Mouse (Mus musculus): ENCODE results near the gene Tbck. TPM values are rescaled to one million over a fixed set of nuclear protein-coding genes. Genes with fewer than 3 reads are reported as not detected.

The Tbck gene
- total RNA-seq, 2 experiments from 2014 or later: 29.4 to 30.8 TPM

DNA sequence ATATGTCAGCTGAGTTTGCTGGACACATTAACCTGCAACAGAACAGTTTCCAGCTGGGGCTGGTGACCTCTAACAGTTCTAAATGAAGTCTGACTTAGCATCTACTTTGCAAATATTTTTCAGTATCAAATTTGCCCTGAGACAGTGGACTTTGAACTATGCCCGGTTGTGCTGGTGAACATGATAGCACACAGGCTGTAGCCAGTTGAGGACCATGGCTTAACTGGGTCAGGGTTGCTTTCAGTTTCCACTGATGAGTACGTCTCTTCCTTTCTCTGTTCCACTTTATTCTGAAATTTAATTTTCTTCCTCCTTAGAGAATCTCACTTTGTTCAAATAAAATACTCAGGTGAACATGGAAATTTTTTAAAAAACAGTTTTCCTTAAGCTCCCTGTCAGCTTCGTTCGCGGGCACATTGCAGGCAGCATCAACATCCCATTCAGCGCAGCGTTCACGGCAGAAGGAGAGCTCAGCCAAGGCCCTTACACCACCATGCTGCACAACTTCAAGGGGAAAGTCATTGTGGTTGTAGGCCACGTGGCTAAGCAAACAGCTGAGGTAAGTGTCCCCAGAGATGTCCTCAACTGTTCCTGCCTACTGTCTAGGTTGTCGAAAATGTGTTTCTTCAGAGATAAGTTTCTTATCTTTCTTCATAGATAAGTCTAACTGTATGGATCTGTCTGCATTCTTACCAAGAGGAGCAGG is 131.0 kb downstream of the Tbck start:
- no peak for DNase-seq (ENCODE audit: low spot score in 2 of 2)
- intact Hi-C loops (cut with DNase I): no loop called here

DNA sequence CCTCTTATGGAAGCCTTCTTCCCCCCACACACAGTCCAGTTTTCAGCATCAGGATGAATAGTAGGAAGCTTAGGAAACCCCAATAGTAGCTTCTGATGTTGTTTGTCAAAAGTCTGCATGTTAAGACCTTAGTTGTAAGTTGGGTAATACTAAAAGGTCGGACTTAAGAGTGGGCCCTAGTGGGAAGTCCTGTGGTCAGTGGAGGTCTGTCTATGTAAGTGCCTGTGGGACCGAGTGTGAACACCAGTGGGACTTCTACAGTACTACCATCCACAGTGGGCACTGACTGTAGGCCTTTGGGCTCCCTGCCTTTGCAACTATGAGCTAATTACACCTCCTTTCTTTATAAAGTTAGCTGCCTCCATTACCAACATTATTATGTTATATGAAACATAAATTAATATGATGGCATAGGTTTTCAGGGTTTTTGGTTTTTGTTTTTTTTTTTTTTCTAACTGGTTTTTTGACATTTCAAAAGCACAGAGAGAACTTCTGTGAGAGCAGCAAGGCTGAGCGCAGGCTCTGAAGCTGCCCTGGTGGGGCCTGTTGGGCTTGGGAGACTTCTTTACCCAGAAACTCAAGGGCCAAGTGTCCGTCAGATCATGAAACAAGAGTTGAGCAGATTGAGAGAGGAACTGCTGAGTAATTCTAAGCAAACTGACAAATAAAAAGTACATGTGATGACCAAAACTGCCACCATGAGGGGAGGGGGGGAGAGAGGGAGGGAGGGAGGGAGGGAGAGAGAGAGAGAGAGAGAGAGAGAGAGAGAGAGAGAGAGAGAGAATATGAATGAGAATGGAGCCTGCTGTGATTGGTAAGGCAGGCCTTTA is 131.8 kb downstream of the Tbck start:
- intact Hi-C loops (cut with DNase I): no loop called here

DNA sequence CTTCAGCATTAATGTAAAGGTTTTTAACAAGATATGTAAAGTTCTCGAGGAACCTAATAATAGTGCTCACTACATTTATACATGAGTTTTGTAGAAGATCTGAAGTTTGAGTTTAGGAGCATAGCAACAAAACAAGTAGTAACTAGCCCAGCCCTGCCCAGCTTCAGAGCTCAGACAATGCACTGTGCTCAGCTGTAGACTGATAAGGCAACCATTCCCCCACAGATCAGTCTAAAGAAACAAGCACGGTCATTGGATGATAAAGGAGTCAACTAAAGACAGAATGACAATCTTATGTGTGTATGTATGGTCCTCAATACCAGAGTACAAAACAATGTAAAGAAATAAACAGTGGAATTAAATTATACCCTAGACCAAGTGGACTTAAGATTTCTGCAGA is 135.5 kb downstream of the Tbck start:
- DNase-seq (ENCODE audit: low spot score in 2 of 2): no peak
- intact Hi-C loops (cut with DNase I): no loop called here

More for the DNA sequence above, 131.8 kb downstream of the Tbck start:
- DNase-seq (ENCODE audit: low spot score in 2 of 2): no peak

DNA sequence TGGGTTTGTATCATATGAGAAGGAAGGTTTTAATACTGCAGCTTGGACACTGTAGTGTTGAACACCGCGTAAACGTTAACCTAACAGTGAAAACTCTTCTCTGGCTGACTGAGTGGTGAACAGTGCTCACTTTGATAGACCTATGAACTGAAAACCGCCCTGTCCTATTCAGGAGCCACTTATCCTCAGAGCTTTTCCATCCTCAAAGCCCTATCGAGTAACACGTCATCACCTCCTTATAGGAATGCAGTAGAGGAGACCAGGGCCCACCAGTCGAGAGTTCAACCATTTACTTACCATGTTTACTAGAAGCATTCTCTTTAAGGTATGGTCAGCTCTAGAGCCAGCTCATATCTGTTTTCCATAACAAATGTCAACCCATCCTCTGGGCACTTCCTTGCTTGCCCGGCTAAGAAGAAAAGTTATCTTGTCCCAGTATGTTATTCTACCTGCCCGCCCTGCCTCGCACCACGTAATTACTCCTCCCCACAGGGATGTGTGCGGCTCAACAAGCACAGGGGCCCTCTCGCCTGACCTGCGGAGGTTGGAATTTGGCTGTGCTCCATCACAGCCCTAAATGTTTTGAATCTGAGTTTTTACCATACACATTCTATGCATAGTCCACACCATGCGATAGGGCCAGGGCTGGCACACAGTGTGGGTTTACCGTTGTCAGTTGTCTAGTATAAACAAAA is 147.4 kb downstream of the Tbck start:
- no peak for DNase-seq (ENCODE audit: low spot score in 2 of 2)
- intact Hi-C loops (cut with DNase I): no loop called here

DNA sequence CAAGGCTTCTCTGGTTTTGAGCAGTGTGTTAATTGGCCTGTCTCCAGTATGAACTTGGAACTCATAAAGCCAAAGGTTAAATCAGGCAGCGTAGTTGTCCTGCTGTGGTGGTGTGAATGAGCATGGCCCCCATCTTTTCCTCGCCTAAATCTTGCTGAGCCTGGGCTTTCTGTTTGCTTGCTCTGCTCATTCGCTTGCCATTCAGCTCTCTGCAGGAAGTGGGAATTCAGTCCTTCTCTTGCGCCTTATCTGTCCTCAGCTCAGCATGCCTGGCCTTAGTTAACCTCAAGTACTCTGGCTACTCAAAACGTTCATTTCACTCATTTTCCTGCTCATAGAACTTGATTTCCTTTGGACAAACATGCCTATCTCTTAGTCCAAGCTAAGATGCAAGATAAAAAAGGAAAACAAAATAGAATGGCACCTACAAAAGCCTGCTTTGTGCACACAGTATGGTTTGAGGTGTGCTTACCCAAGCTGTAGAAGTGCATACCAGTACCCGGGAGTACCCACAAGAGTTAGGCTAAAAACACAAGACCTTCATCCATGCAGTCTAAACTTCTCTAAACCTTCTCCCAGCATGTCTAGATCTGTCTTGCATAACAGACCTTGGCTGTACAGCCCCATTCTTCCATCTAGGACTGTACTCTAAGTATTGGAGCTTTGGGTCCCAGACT is 151.3 kb downstream of the Tbck start:
- intact Hi-C loops (cut with DNase I): no loop called here

DNA sequence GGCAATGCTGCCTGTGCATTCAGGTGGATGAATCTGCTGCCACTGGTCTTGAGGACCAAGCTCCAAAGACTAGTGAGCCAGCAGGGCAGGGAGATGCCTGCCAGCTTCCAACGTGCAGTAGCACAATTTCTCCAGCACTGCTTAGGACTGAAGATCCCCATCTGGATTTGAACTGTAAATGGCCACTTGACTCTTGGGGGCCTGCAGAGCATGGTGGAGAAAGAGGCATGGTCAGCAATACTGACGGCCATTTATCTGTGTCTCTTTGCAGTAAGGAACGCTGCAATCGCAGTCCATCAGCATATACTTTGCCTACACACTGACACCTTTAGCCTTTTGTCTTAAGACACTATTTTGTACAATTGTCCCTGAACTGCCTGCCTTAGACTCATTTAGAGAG is 153.2 kb downstream of the Tbck start:
- no peak for DNase-seq (ENCODE audit: low spot score in 2 of 2)
- intact Hi-C loops (cut with DNase I): no loop called here

More for the DNA sequence above, 151.3 kb downstream of the Tbck start:
- no peak for DNase-seq (ENCODE audit: low spot score in 2 of 2)

DNA sequence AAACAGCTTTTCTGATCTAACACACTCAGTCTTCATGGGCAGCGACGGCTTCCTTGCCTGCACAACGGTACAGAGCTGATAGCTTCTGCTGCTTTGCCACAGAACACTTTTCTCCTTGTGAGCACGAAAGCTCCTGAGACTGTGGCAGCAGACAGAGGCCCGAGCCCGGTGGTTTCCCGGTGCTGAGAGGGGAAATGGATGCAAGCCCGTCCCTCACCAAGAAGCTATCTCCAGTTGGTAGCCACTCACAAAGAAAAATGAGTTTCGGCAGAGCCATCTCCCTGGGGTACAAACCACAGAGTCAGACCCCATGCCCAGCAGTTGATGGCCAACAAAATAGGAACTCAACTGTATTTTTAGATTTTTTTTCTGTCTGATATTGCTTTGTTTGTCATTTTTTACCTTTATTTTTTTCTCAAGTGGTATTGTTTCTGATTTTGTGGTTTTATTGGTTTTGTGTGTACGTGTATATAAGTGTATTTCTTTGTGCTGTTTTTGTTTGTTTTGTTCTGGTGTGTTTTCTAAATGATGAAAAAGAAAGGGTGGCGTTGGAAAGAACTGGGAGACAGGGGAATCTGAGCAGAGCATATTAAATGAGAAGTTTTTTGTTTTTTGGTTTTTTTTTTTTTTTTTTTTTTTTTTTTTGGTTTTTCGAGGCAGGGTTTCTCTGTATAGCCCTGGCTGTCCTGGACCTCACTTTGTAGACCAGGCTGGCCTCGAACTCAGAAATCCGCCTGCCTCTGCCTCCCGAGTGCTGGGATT is 154.9 kb downstream of the Tbck start:
- no peak for DNase-seq (ENCODE audit: low spot score in 2 of 2)
- intact Hi-C loops (cut with DNase I): no loop called here

DNA sequence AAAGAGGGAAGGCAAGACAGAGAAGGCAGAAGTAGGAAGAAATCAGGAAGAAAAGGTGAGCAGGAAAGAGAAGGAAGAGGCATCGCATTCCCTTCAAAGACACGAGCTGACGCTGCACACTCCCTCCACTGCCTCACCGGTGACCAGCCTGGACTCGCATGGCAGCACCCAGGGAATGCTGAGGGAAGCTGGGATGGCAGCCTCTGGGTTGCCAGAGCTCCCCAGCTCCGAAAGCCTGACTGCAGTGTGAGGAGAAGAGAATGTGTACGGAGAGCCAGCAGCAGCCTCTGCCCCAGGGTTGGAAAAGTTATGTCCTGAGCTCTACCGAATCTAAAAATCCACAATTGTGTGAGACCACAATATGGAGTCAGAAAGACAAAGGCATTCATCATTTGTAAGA is 155.6 kb downstream of the Tbck start:
- intact Hi-C loops (cut with DNase I): no loop called here
- DNase-seq (ENCODE audit: low spot score in 2 of 2): no peak

DNA sequence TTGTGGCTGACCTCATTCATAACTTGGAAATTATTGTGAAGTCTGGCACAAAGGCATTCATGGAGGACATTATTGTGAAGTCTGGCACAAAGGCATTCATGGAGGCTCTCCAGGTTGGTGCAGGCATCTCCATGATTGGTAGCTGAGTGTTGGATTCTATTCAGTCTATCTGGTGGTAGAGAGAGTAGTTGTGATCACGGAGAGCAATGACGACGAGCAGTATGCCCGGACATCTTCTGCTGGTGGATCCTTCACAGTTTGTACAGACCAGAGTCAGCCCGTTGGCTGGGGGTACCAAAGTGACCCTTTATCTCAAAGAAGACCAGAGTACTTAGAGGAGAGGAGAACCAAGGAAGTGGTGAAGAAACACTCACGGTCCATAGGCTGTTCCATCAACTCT is 158.7 kb downstream of the Tbck start:
- intact Hi-C loops (cut with DNase I): no loop called here
- DNase-seq (ENCODE audit: low spot score in 2 of 2): no peak

DNA sequence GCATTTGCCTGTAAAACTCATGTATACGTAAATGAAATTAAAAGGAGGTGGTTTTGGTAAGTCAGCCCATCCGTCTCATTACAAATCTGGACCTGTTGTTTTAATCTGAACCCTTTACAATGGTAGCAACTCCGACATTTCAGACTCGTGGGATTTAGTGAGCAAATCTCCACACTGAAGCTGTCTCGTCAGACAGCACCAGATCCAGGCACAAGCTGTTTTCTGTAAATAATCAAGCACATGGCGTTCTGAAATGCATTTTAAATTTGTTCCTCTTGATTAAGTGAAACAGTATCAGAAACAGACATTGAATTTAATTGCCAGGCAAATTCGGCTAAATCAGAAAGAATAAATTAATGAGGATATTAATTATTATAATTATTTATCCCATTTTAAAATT is 165.7 kb downstream of the Tbck start:
- intact Hi-C loops (cut with DNase I): no loop called here
- no peak for DNase-seq (ENCODE audit: low spot score in 2 of 2)

DNA sequence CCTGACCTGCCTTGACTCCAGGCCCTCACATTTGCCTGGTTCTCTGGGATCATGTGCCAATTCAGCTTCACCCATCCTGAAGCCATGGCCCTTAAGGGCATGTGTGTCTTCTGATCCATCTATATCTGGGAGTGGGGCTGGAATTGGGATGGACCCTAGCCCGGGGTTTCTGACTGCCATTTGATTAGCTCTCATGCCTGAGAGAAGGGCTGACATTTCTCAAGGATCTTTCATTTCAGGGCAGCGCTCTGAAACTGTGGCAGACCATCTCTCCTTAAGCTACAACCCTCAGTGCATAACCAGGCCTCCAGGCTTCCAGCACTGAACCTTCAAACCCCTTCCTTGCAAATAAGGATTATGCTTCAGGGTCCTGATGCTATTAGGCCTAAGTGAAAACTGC is 166.5 kb downstream of the Tbck start:
- no peak for DNase-seq (ENCODE audit: low spot score in 2 of 2)
- intact Hi-C loops (cut with DNase I): no loop called here

DNA sequence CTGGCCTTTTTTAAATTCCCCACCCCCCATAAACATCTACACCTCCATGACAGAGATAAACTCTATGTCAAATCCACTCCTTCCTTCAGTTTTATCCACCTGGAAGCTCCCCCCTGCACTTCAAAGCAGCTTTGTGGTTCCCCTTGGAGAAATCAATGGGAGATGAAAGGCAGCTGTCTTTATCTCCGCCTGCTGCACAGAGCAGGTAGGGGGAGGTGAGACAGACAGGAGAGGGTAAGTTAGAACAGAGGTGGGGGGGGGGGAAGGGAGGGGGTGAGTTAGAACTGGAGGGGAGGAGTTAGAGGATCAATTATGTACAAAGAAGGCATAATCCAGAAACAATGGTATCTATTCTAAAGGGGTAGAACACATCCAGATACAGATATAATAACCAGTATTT is 167.5 kb downstream of the Tbck start:
- intact Hi-C loops (cut with DNase I): no loop called here
- DNase-seq (ENCODE audit: low spot score in 2 of 2): no peak

DNA sequence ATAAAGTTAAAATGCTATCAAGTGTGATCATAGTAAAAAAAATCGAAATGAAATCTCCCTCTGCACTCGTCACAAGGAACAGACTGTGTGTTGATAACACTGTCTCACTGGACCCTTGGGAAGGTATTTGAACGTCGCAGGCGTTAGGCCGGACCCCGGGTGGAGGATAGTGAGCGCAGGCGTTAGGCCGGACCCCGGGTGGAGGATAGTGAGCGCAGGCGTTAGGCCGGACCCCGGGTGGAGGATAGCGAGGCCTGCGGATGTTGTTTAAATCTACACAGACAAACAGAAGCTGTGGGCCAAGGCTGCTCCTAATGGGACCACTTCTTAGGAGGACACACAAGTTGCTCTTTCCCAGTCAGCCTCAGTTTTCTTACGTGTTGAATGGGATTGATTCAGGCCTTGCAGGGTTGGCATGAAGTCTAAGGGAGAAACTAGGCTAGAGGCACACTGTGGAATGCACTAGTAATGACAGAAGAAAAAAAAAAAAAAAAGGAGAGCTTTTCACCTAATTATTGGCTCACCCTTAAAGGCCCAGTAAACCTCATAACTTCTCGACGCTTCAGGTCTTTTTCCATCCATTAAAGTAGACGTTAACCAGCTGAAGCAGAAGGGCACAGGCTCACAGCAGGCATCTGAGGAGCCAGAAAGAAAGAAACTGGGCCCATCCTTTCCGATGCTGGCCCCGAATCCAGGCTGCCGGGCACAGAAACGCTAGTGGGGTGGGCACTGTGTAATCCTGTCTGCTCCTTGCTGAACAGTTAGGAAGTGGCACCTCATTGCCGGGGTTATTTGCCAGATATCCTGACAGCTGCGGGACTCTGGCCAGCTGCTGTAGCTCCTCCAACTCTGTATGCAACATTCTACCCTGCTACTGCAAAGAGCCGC is 168.1 kb downstream of the Tbck start:
- intact Hi-C loops (cut with DNase I): no loop called here
- no peak for DNase-seq (ENCODE audit: low spot score in 2 of 2)

DNA sequence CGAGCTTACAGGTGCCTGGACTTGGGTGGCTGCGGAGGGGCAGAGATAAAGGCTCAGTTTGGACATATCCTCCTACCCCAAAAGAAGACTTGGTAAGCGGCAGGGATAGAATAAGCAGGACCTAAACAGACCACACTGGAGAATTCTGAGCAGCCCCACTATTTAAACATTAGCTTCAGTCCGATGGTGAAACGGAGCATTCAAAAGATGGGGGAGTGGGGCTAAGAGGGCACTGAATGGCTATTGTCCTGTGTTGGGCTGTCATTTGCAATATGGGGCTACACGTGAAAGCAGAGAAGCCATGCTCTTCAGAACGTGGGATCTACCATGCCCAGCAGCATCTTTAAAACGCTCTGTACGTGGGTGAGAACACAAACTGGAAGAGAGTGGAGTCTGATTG is 170.3 kb downstream of the Tbck start:
- intact Hi-C loops (cut with DNase I): no loop called here
- DNase-seq (ENCODE audit: low spot score in 2 of 2): no peak

DNA sequence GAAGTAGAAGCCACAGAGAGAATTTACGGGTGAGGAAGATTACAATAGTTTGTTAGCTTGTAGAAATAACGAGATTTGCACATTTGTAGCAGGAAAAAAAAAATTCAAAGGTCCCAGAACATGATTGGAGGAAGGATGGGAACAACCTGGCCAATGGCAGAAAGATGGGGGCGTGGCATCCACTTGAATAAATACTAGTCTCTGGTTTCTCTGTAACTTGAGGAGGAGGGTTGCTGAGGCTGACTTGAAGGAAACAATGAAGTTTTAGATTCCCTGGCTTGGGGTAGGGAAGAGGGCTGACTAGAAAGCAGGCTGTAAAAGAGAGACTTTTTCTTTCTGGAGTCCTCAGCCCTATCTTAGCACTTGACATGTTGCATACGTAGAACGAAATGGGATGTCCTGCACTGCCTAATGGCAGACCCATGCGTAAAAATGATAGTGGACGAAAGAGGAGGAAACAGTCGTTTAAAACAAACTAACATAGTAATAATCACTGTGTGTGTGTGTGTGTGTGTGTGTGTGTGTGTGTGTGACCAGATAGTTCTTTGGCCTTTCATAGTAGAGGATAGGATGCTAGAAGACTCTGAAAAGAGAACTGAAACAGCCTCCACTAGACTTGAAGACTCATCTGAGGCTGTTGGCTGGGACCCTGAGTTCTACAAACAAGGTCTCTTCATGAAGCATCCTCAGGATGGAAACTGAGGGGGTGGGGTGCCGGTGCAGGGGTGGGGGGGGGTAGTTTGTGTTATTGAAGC is 171.7 kb downstream of the Tbck start:
- intact Hi-C loops (cut with DNase I): no loop called here
- DNase-seq (ENCODE audit: low spot score in 2 of 2): no peak

DNA sequence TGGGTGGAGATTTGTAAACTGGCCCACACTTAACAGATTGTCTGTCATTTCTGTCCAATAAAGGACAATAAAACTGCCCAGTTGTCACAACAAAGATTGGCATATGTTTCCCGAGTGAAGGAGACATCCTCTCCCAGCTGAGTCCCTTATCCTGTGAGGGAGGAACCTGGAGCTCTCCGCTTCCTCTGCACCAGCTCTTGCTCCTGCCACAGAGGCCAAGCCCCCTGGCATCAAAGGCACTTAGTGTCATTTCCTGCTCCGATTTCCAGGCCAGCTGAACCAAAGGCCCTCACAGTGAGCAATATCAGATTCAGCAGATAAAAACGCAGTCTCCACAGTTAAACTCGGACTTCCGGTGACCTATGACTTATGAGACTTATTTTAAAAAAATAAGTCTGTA is 172.7 kb downstream of the Tbck start:
- intact Hi-C loops (cut with DNase I): no loop called here
- DNase-seq (ENCODE audit: low spot score in 2 of 2): no peak

DNA sequence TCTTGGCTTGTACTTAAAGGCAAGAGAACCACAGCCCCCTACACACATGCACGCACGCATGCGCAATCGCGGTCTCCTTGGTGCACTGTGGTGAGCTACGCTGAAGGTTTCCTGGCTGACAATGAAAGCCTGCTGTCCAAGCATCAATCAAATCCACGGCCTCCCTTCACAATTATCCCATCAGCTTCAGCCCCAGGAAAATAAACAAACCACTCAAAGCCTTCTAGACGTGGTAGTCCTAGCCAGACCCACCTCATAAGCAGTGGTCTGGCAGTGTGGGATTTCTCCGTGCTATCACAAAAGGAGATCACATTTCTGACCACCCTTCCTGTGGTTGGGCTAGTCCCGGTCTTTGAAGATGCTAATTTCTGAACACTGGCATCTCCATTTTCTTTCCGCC is 174.9 kb downstream of the Tbck start:
- intact Hi-C loops (cut with DNase I): no loop called here
- no peak for DNase-seq (ENCODE audit: low spot score in 2 of 2)

DNA sequence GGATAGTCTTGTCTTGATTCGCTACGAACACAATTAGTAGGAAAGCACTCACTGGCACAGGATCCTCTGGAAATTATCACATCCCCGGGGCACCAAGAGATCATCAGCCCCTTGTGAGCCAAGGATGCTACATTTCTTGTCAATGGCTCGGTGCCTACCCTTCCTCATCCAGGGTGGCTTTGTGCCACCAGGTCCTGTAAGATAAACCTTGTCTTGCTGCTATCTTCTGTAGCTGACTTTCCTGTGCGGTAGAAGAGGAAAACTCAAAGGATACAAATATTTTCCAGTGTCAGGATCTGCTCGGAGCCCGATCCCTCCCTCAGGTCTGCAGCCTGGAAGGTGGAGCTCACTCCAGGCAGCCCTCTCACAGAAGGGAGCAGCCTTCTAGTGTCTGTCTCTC is 175.6 kb downstream of the Tbck start:
- intact Hi-C loops (cut with DNase I): no loop called here
- no peak for DNase-seq (ENCODE audit: low spot score in 2 of 2)
